In genomic region chr6:55803991-55804680, GRCm38 (mm10) we compare ENCODE assay signal across 9 mouse cellular contexts. TPM values are rescaled to one million over a fixed set of nuclear protein-coding genes. Genes with fewer than 3 reads are reported as not detected.
DNase-seq lines count a peak whose midpoint lies in the region; ATAC-seq and TF ChIP-seq lines count a peak whose summit lies in the region.
"Had no signal": no experiment of that assay in that cellular context is flagged by ENCODE, and none has a peak within 500 bp of the region (broad histone marks: within the 10 kb centered on the region; RNA-seq: fewer than 3 reads in every experiment).

No protein-coding gene starts in this region.

- 24% methylated on average over 12 of the region's 12 CpGs for WGBS in heart, adult 2 months
- WGBS in heart, embryonic 10.5 days = 26% methylated on average over 12 of the region's 12 CpGs
- WGBS in embryonic facial prominence, embryonic 11.5 days = 31% methylated on average over 12 of the region's 12 CpGs
- 23% methylated on average over 12 of the region's 12 CpGs for WGBS in hindbrain, postnatal 0 days
- 35% methylated on average over 12 of the region's 12 CpGs for WGBS in midbrain, embryonic 11.5 days

- no peak overlapping the region for H3K4me2 ChIP-seq in embryonic facial prominence, embryonic 11.5 days (ENCODE audit: low read depth, low read length)
- no peak overlapping the region for H3K4me2 ChIP-seq in hindbrain, postnatal 0 days (ENCODE audit: low read depth, low read length)
- no peak overlapping the region for H3K4me2 ChIP-seq in midbrain, embryonic 11.5 days

- ATAC-seq in embryonic facial prominence, embryonic 11.5 days (replicated peaks; ENCODE audit: insufficient number of reproducible peaks, low FRiP score, low TSS enrichment, low read depth) = no peak
- peak; percentile 81 for ATAC-seq in hindbrain, postnatal 0 days
- ATAC-seq in midbrain, embryonic 11.5 days (ENCODE audit: low FRiP score) = no peak

- no peaks in the 10 kb centered on the region; the same call in 1 of the 2 replicates for H3K27me3 ChIP-seq in heart, adult 2 months (ENCODE audit: control insufficient read depth, insufficient read depth, low read length)
- H3K27me3 ChIP-seq in heart, embryonic 10.5 days (ENCODE audit: insufficient read depth, poor library complexity, severe bottlenecking) = no peaks in the 10 kb centered on the region
- no peaks in the 10 kb centered on the region for H3K27me3 ChIP-seq in embryonic facial prominence, embryonic 11.5 days (ENCODE audit: control insufficient read depth, insufficient read depth, low read length)
- no peaks in the 10 kb centered on the region for H3K27me3 ChIP-seq in hindbrain, postnatal 0 days (ENCODE audit: insufficient read depth, low read length)
- H3K27me3 ChIP-seq in midbrain, embryonic 11.5 days (ENCODE audit: control insufficient read depth, insufficient read depth, low read length) = no peaks in the 10 kb centered on the region

- H3K4me3 ChIP-seq in heart, adult 2 months = no peak overlapping the region
- no peak overlapping the region for H3K4me3 ChIP-seq in heart, embryonic 10.5 days
- H3K4me3 ChIP-seq in embryonic facial prominence, embryonic 11.5 days (ENCODE audit: low read depth, low read length) = no peak overlapping the region
- H3K4me3 ChIP-seq in hindbrain, postnatal 0 days (ENCODE audit: low read length) = no peak overlapping the region
- H3K4me3 ChIP-seq in midbrain, embryonic 11.5 days (ENCODE audit: low read depth, low read length) = no peak overlapping the region

- no peak overlapping the region for H3K27ac ChIP-seq in heart, adult 2 months
- H3K27ac ChIP-seq in heart, embryonic 10.5 days = no peak overlapping the region
- no peak overlapping the region for H3K27ac ChIP-seq in embryonic facial prominence, embryonic 11.5 days (replicated peaks; ENCODE audit: low read depth, low read length)
- H3K27ac ChIP-seq in hindbrain, postnatal 0 days = no peak overlapping the region
- H3K27ac ChIP-seq in midbrain, embryonic 11.5 days (ENCODE audit: low read depth, low read length) = no peak overlapping the region

- DNase-seq in heart, adult 2 months = peak in 1 of 2 experiments; percentile 16
- no peak for DNase-seq in heart, embryonic 10.5 days (ENCODE audit: low spot score)
- DNase-seq in adrenal gland, postnatal 10 days = peak; percentile 30
- DNase-seq in embryonic facial prominence, embryonic 11.5 days (ENCODE audit: low spot score) = peak; percentile 57
- peak; percentile 92 for DNase-seq in hindbrain, postnatal 0 days (ENCODE audit: low spot score)
- peak; percentile 86 for DNase-seq in midbrain, embryonic 11.5 days (ENCODE audit: low spot score, missing footprints)
- no peak for DNase-seq in spleen, postnatal 4 days (ENCODE audit: low spot score in 2 of 2)
- DNase-seq in urinary bladder, postnatal 14 days (ENCODE audit: low spot score) = no peak

- no peaks in the 10 kb centered on the region for H3K4me1 ChIP-seq in heart, adult 2 months (ENCODE audit: control insufficient read depth, insufficient read depth, low read length)
- no peaks in the 10 kb centered on the region for H3K4me1 ChIP-seq in heart, embryonic 10.5 days
- no peaks in the 10 kb centered on the region for H3K4me1 ChIP-seq in embryonic facial prominence, embryonic 11.5 days (ENCODE audit: control insufficient read depth, insufficient read depth, low read length)
- peaks cover 3% of the 10 kb centered on the region for H3K4me1 ChIP-seq in hindbrain, postnatal 0 days (ENCODE audit: insufficient read depth, low read length)
- no peaks in the 10 kb centered on the region for H3K4me1 ChIP-seq in midbrain, embryonic 11.5 days (ENCODE audit: control insufficient read depth, insufficient read depth, low read length)

- TF ChIP-seq CTCF in heart, adult 2 months (IDR thresholded peaks at IDR 0.05) = peak; percentile 54
- TF ChIP-seq CTCF in hindbrain, postnatal 0 days (IDR thresholded peaks at IDR 0.05; ENCODE audit: low read depth) = peak; percentile 79

- no peak for TF ChIP-seq POLR2A in heart, adult 2 months (IDR thresholded peaks at IDR 0.05; ENCODE audit: insufficient read depth, low read depth, low read length)

- no peaks in the 10 kb centered on the region for H3K36me3 ChIP-seq in heart, adult 2 months (ENCODE audit: control insufficient read depth, insufficient read depth, low read length)
- no peaks in the 10 kb centered on the region for H3K36me3 ChIP-seq in heart, embryonic 10.5 days
- H3K36me3 ChIP-seq in embryonic facial prominence, embryonic 11.5 days (replicated peaks; ENCODE audit: control insufficient read depth, insufficient read depth, low read depth, low read length) = no peaks in the 10 kb centered on the region
- H3K36me3 ChIP-seq in hindbrain, postnatal 0 days (ENCODE audit: insufficient read depth, low read length) = no peaks in the 10 kb centered on the region
- no peaks in the 10 kb centered on the region for H3K36me3 ChIP-seq in midbrain, embryonic 11.5 days (ENCODE audit: control insufficient read depth, insufficient read depth, low read length)

- no peaks in the 10 kb centered on the region for H3K9me3 ChIP-seq in heart, embryonic 10.5 days
- H3K9me3 ChIP-seq in embryonic facial prominence, embryonic 11.5 days (replicated peaks; ENCODE audit: control insufficient read depth, low read length) = no peaks in the 10 kb centered on the region
- H3K9me3 ChIP-seq in hindbrain, postnatal 0 days (ENCODE audit: low read length) = no peaks in the 10 kb centered on the region
- H3K9me3 ChIP-seq in midbrain, embryonic 11.5 days (ENCODE audit: control insufficient read depth, low read length) = no peaks in the 10 kb centered on the region

- intact Hi-C loops in heart, adult 2 months (cut with DNase I) = no loop called here

- TF ChIP-seq EP300 in heart, adult 2 months (IDR thresholded peaks at IDR 0.05; ENCODE audit: insufficient read depth, low read depth, low read length) = no peak

- no peaks in the 10 kb centered on the region for H3K79me2 ChIP-seq in heart, adult 2 months (replicated peaks; ENCODE audit: control insufficient read depth, insufficient read depth, low read length)

- H3K9ac ChIP-seq in heart, adult 2 months (ENCODE audit: low read depth, low read length) = no peak overlapping the region
- H3K9ac ChIP-seq in embryonic facial prominence, embryonic 11.5 days (replicated peaks; ENCODE audit: low read length) = no peak overlapping the region
- H3K9ac ChIP-seq in hindbrain, postnatal 0 days (replicated peaks; ENCODE audit: low read length) = no peak overlapping the region
- H3K9ac ChIP-seq in midbrain, embryonic 11.5 days (ENCODE audit: low read length) = no peak overlapping the region

RNA-seq across cellular contexts. Expression of gene Itprid1, which starts 32.6 kb away (rescaled TPM):
- total RNA-seq in heart, adult 2 months (2021) = not detected
- 0.43 TPM in 1 of 2 replicates, not detected in the other for polyA plus RNA-seq in heart, adult 2 months (2012; rRNA removed)
- polyA plus RNA-seq in heart, embryonic 10.5 days (2016; fragmentation: Nextera tagmentation; extraction: Ambion mirVana) = not detected in 2 replicates
- total RNA-seq in adrenal gland, postnatal 10 days (2021) = under 1 TPM in 1 of 2 experiments, not detected in 1; 0.09 TPM
- 0.07 TPM in 1 of 2 replicates, not detected in the other for polyA plus RNA-seq in embryonic facial prominence, embryonic 11.5 days (2014; fragmentation: Nextera tagmentation; extraction: Ambion mirVana)
- 0.14 TPM in 1 of 2 replicates, not detected in the other for total RNA-seq in hindbrain, postnatal 0 days (2014; rRNA removed)
- polyA plus RNA-seq in hindbrain, postnatal 0 days (2015; fragmentation: Nextera tagmentation; extraction: Ambion mirVana) = 0.09 and 0.10 TPM in 2 replicates
- polyA plus RNA-seq in midbrain, embryonic 11.5 days (2014; fragmentation: Nextera tagmentation; extraction: Ambion mirVana) = 0.07 and 0.08 TPM in 2 replicates
- polyA plus RNA-seq: heart, embryonic 14.5 days had no signal

Comparison
In these comparisons a context has a peak if more than half of its experiments do, and no peak if none do; other contexts are left out.
1. DNase-seq: peak in adrenal gland, postnatal 10 days (single experiment), embryonic facial prominence, embryonic 11.5 days (single experiment), hindbrain, postnatal 0 days (single experiment) and midbrain, embryonic 11.5 days (single experiment); none in heart, embryonic 10.5 days (single experiment), spleen, postnatal 4 days (0 of 2) and urinary bladder, postnatal 14 days (single experiment).